Mouse (Mus musculus) heart, embryonic 13.5 days (tissue): ENCODE data around the gene Dnpep. TPM values are rescaled to one million over a fixed set of nuclear protein-coding genes. Genes with fewer than 3 reads are reported as not detected.

Source experiments
- ATAC-seq: fragments of 200-750 bp; cut with Nextera tagmentation; 2 replicates; pipeline ENCODE4 v1.8.0; 2017; ENCODE audit warnings: moderate TSS enrichment; ENCODE audit not compliant: insufficient number of reproducible peaks, low FRiP score, low TSS enrichment; ENCODE audit errors: extremely low read depth
- H3K27ac ChIP-seq: fragments of 300-500 bp; sonication (generic); replicated peaks from 2 replicates; pipeline ENCODE4 v1.5.1; 2015; ENCODE audit warnings: moderate library complexity, mild to moderate bottlenecking, inconsistent platforms
- H3K27me3 ChIP-seq: fragments of 300-500 bp; sonication (generic); replicated peaks from 2 replicates; pipeline ENCODE4 v1.6.1; 2015; ENCODE audit warnings: mild to moderate bottlenecking, inconsistent platforms
- H3K36me3 ChIP-seq: fragments of 300-500 bp; sonication (generic); 2 replicates; pipeline ENCODE4 v1.6.1; 2015; ENCODE audit warnings: mild to moderate bottlenecking, inconsistent platforms
- H3K4me1 ChIP-seq: fragments of 300-500 bp; sonication (generic); 2 replicates; pipeline ENCODE4 v1.6.1; 2015; ENCODE audit warnings: inconsistent platforms
- H3K4me2 ChIP-seq: fragments of 300-500 bp; sonication (generic); 2 replicates; pipeline ENCODE4 v1.6.1; 2015; ENCODE audit warnings: inconsistent platforms, mild to moderate bottlenecking, moderate library complexity
- H3K4me3 ChIP-seq: fragments of 300-500 bp; sonication (generic); 2 replicates; pipeline ENCODE4 v1.5.1; 2015; ENCODE audit warnings: moderate library complexity, mild to moderate bottlenecking, inconsistent platforms
- H3K9ac ChIP-seq: fragments of 300-500 bp; sonication (generic); 2 replicates; pipeline ENCODE4 v1.6.1; 2015; ENCODE audit warnings: inconsistent platforms, mild to moderate bottlenecking, moderate library complexity
- H3K9me3 ChIP-seq: fragments of 300-500 bp; sonication (generic); 2 replicates; pipeline ENCODE4 v1.6.1; 2016; ENCODE audit warnings: inconsistent platforms
- polyA plus RNA-seq: library from polyadenylated mRNA; unstranded; fragments of >200 nt; fragmentation: Nextera tagmentation; extraction: Ambion mirVana; gene quantifications from 2 replicates; pipeline ENCODE4 v1.2.1, GENCODE M21; 2015

Gene Dnpep
- polyA plus RNA-seq, 1 experiment from 2014 or later, result 115 TPM

DNA sequence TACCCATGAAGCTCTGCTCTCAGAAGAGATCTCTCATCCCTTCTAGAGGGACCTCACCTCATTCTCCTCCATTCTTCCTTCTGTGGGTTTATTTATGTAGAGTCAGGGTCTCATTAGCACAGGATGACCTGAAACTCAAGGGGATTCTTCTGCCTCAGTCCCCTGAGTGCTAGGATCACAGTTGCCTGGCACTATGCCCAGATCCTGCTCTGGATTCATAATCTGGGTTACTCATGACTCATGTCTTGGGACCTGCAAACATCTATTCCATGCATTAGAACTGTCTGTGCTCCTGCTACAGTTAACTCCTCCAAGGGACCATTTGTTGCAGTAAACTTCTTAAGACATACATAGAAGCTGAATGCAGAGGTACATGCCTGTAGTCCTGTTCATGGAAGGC lies 56.5 kb downstream of the Dnpep start:
- no peaks in the 10 kb centered on the region for H3K4me1 ChIP-seq
- no peak overlapping the region for H3K4me3 ChIP-seq
- no peaks in the 10 kb centered on the region for H3K9me3 ChIP-seq
- H3K4me2 ChIP-seq, result no peak overlapping the region
- peaks cover 64% of the 10 kb centered on the region for H3K27me3 ChIP-seq
- H3K36me3 ChIP-seq, result no peaks in the 10 kb centered on the region
- no peak overlapping the region for H3K27ac ChIP-seq
- no peak overlapping the region for H3K9ac ChIP-seq
- ATAC-seq, result no peak

Other genes with a start within 250 kb of the Dnpep start
- gene Nhej1, start 192.8 kb downstream of the Dnpep start, polyA plus RNA-seq, result 7.6 and 7.9 TPM in 2 replicates
- gene Slc23a3, start 184.1 kb downstream of the Dnpep start, polyA plus RNA-seq, result 0.41 and 1.0 TPM in 2 replicates
- gene Cnppd1, start 175.3 kb downstream of the Dnpep start, polyA plus RNA-seq, result 36.2 and 39.1 TPM in 2 replicates
- gene Retreg2, start 175.2 kb downstream of the Dnpep start, polyA plus RNA-seq, result 35.2 and 35.9 TPM in 2 replicates
- gene Zfand2b, start 149.3 kb downstream of the Dnpep start, polyA plus RNA-seq, result 27.2 and 31.7 TPM in 2 replicates
- gene Abcb6, start 137.6 kb downstream of the Dnpep start, polyA plus RNA-seq, result 14.8 and 17.6 TPM in 2 replicates
- gene Ankzf1, start 125.8 kb downstream of the Dnpep start, polyA plus RNA-seq, result 23.7 and 26.4 TPM in 2 replicates
- 28.7 and 30.4 TPM in 2 replicates for gene Atg9a, start 125.8 kb downstream of the Dnpep start, polyA plus RNA-seq
- gene Glb1l, start 107.2 kb downstream of the Dnpep start, polyA plus RNA-seq, result 6.9 and 8.2 TPM in 2 replicates
- 81.2 and 96.6 TPM in 2 replicates for gene Stk16, start 107.2 kb downstream of the Dnpep start, polyA plus RNA-seq
- 43.3 and 45.1 TPM in 2 replicates for gene Tuba4a, start 98.1 kb downstream of the Dnpep start, polyA plus RNA-seq
- gene A630095N17Rik, start 85.9 kb downstream of the Dnpep start, polyA plus RNA-seq, result not detected in 2 replicates
- gene Dnajb2, start 81.6 kb downstream of the Dnpep start, polyA plus RNA-seq, result 30.5 and 32.6 TPM in 2 replicates
- 0.40 and 0.87 TPM in 2 replicates for gene Ptprn, start 53.5 kb downstream of the Dnpep start, polyA plus RNA-seq
- gene Resp18, start 39.6 kb downstream of the Dnpep start, polyA plus RNA-seq, result 0.75 TPM in 1 of 2 replicates, not detected in the other
- 393 and 426 TPM in 2 replicates for gene Des, start 42.3 kb upstream of the Dnpep start, polyA plus RNA-seq
- 55.1 and 58.8 TPM in 2 replicates for gene Speg, start 57.3 kb upstream of the Dnpep start, polyA plus RNA-seq
- gene Gmppa, start 117.9 kb upstream of the Dnpep start, polyA plus RNA-seq, result 70.7 and 73.7 TPM in 2 replicates
- gene Asic4, start 132.4 kb upstream of the Dnpep start, polyA plus RNA-seq, result 0.28 and 0.31 TPM in 2 replicates
- gene Chpf, start 161.3 kb upstream of the Dnpep start, polyA plus RNA-seq, result 26.0 and 28.6 TPM in 2 replicates
- gene Tmem198, start 161.5 kb upstream of the Dnpep start, polyA plus RNA-seq, result 0.43 and 0.49 TPM in 2 replicates
- 91.0 and 93.0 TPM in 2 replicates for gene Obsl1, start 188.5 kb upstream of the Dnpep start, polyA plus RNA-seq
- gene Inha, start 189.1 kb upstream of the Dnpep start, polyA plus RNA-seq, result 5.5 and 6.0 TPM in 2 replicates
- 11.3 and 12.6 TPM in 2 replicates for gene Stk11ip, start 203.5 kb upstream of the Dnpep start, polyA plus RNA-seq
- gene Slc4a3, start 228.3 kb upstream of the Dnpep start, polyA plus RNA-seq, result 25.3 and 25.4 TPM in 2 replicates